23 mouse cellular contexts compared by ENCODE assay signal in the genomic region with DNA sequence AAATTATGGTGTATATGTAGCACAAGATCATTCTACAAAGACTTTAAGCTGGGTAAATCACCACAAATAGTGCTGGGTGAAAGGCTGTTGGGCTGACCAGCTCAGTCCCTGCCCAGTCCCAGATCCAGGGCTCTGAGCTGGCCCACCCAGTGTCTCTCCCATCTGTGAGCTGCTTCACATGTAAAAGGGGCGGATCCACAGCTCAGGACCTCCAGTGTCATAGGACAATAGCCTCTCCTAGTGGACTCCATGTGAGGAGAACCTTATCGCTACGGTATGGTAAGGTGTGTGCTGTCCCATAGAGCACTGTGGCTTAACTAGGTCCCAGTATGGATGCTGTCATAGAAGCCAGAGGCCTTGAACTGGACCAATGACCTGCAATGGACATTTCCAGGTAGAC. TPM values are rescaled to one million over a fixed set of nuclear protein-coding genes. Genes with fewer than 3 reads are reported as not detected.
DNase-seq lines count a peak whose midpoint lies in the region; ATAC-seq and TF ChIP-seq lines count a peak whose summit lies in the region.
"Had no signal": no experiment of that assay in that cellular context is flagged by ENCODE, and none has a peak within 500 bp of the region (broad histone marks: within the 10 kb centered on the region; RNA-seq: fewer than 3 reads in every experiment).

No protein-coding gene starts in this region.

- no peaks in the 10 kb centered on the region for H3K27me3 ChIP-seq in hindbrain, embryonic 15.5 days
- H3K27me3 ChIP-seq in hindbrain, embryonic 16.5 days (replicated peaks; ENCODE audit: control insufficient read depth, insufficient read depth, low read length) = no peaks in the 10 kb centered on the region
- H3K27me3 ChIP-seq in midbrain, embryonic 11.5 days (ENCODE audit: control insufficient read depth, insufficient read depth, low read length) = no peaks in the 10 kb centered on the region
- no peaks in the 10 kb centered on the region for H3K27me3 ChIP-seq in midbrain, postnatal 0 days (ENCODE audit: insufficient read depth, low read length)
- H3K27me3 ChIP-seq in midbrain, embryonic 15.5 days (replicated peaks) = no peaks in the 10 kb centered on the region
- H3K27me3 ChIP-seq in stomach, postnatal 0 days (ENCODE audit: control insufficient read depth, insufficient read depth, low read length) = no peaks in the 10 kb centered on the region
- H3K27me3 ChIP-seq: embryonic facial prominence, embryonic 13.5 days; forebrain, embryonic 15.5 days had no signal

- H3K9ac ChIP-seq in hindbrain, embryonic 15.5 days = no peak overlapping the region
- H3K9ac ChIP-seq in hindbrain, embryonic 16.5 days (ENCODE audit: low read depth, low read length) = no peak overlapping the region
- no peak overlapping the region for H3K9ac ChIP-seq in midbrain, embryonic 11.5 days (ENCODE audit: low read length)
- no peak overlapping the region for H3K9ac ChIP-seq in midbrain, postnatal 0 days (replicated peaks; ENCODE audit: low read length, poor library complexity, severe bottlenecking)
- H3K9ac ChIP-seq in midbrain, embryonic 15.5 days = no peak overlapping the region
- no peak overlapping the region for H3K9ac ChIP-seq in stomach, postnatal 0 days (ENCODE audit: low read length)
- H3K9ac ChIP-seq: embryonic facial prominence, embryonic 13.5 days; forebrain, embryonic 15.5 days had no signal

- H3K9me3 ChIP-seq in hindbrain, embryonic 15.5 days = no peaks in the 10 kb centered on the region
- H3K9me3 ChIP-seq in hindbrain, embryonic 16.5 days (ENCODE audit: control insufficient read depth, low read length) = no peaks in the 10 kb centered on the region
- H3K9me3 ChIP-seq in midbrain, embryonic 11.5 days (ENCODE audit: control insufficient read depth, low read length) = no peaks in the 10 kb centered on the region
- H3K9me3 ChIP-seq in midbrain, postnatal 0 days (ENCODE audit: low read length) = no peaks in the 10 kb centered on the region
- no peaks in the 10 kb centered on the region for H3K9me3 ChIP-seq in midbrain, embryonic 15.5 days
- H3K9me3 ChIP-seq in stomach, postnatal 0 days (ENCODE audit: control insufficient read depth, low read length) = no peaks in the 10 kb centered on the region
- H3K9me3 ChIP-seq: embryonic facial prominence, embryonic 13.5 days; forebrain, embryonic 15.5 days; G1E; heart, embryonic 10.5 days had no signal

- peak overlapping the region; percentile 28; the same call in 1 of the 2 replicates for H3K4me2 ChIP-seq in hindbrain, embryonic 15.5 days
- no peak overlapping the region for H3K4me2 ChIP-seq in hindbrain, embryonic 16.5 days (ENCODE audit: low read length)
- no peak overlapping the region for H3K4me2 ChIP-seq in midbrain, embryonic 11.5 days
- no peak overlapping the region for H3K4me2 ChIP-seq in midbrain, postnatal 0 days (ENCODE audit: low read depth, low read length, poor library complexity, severe bottlenecking)
- peak overlapping the region; percentile 15; the same call in 1 of the 2 replicates for H3K4me2 ChIP-seq in midbrain, embryonic 15.5 days
- no peak overlapping the region for H3K4me2 ChIP-seq in stomach, postnatal 0 days (replicated peaks; ENCODE audit: low read depth)
- H3K4me2 ChIP-seq: embryonic facial prominence, embryonic 13.5 days had no signal

- no peak for ATAC-seq in hindbrain, embryonic 15.5 days (ENCODE audit: low FRiP score, low read depth)
- ATAC-seq in hindbrain, embryonic 16.5 days = no peak
- no peak for ATAC-seq in midbrain, embryonic 11.5 days (ENCODE audit: low FRiP score)
- ATAC-seq in midbrain, postnatal 0 days (ENCODE audit: low FRiP score) = no peak
- no peak for ATAC-seq in midbrain, embryonic 15.5 days (replicated peaks)
- no peak for ATAC-seq in stomach, postnatal 0 days (ENCODE audit: low FRiP score, low TSS enrichment)
- ATAC-seq: CD4-positive, CD25-positive, alpha-beta regulatory T cell, adult 4 months; forebrain, embryonic 15.5 days; inflammation-experienced regulatory T-cells, adult 6 months had no signal

- peaks cover 31% of the 10 kb centered on the region for H3K4me1 ChIP-seq in hindbrain, embryonic 15.5 days (replicated peaks)
- peaks cover 17% of the 10 kb centered on the region for H3K4me1 ChIP-seq in hindbrain, embryonic 16.5 days (ENCODE audit: control insufficient read depth, insufficient read depth, low read depth, low read length)
- H3K4me1 ChIP-seq in midbrain, embryonic 11.5 days (ENCODE audit: control insufficient read depth, insufficient read depth, low read length) = peaks cover 12% of the 10 kb centered on the region; the same call in 1 of the 2 replicates
- peaks cover 7% of the 10 kb centered on the region; the same call in 1 of the 2 replicates for H3K4me1 ChIP-seq in midbrain, postnatal 0 days (ENCODE audit: insufficient read depth, low read length)
- H3K4me1 ChIP-seq in midbrain, embryonic 15.5 days = peaks cover 43% of the 10 kb centered on the region
- H3K4me1 ChIP-seq in stomach, postnatal 0 days (replicated peaks; ENCODE audit: control insufficient read depth, insufficient read depth) = no peaks in the 10 kb centered on the region

- no peaks in the 10 kb centered on the region for H3K36me3 ChIP-seq in hindbrain, embryonic 15.5 days
- no peaks in the 10 kb centered on the region for H3K36me3 ChIP-seq in hindbrain, embryonic 16.5 days (ENCODE audit: control insufficient read depth, insufficient read depth, low read length)
- H3K36me3 ChIP-seq in midbrain, embryonic 11.5 days (ENCODE audit: control insufficient read depth, insufficient read depth, low read length) = no peaks in the 10 kb centered on the region
- H3K36me3 ChIP-seq in midbrain, postnatal 0 days (ENCODE audit: insufficient read depth, low read length) = no peaks in the 10 kb centered on the region
- no peaks in the 10 kb centered on the region for H3K36me3 ChIP-seq in midbrain, embryonic 15.5 days (replicated peaks)
- H3K36me3 ChIP-seq in stomach, postnatal 0 days (ENCODE audit: control insufficient read depth, insufficient read depth, low read length) = no peaks in the 10 kb centered on the region
- H3K36me3 ChIP-seq: forebrain, embryonic 15.5 days; heart, embryonic 10.5 days had no signal

- peak; percentile 16 to 26 for DNase-seq in cerebellum, postnatal 10 days
- no peak for DNase-seq in cerebellum, adult 18-20 months
- peak; percentile 84 for DNase-seq in midbrain, embryonic 11.5 days (ENCODE audit: low spot score, missing footprints)
- no peak for DNase-seq in midbrain, postnatal 0 days (ENCODE audit: low spot score)
- no peak for DNase-seq in stomach, postnatal 0 days (ENCODE audit: low spot score)
- DNase-seq: adrenal gland, postnatal 10 days; B cell, adult 2 months; cerebellum, adult 11 months; cerebellum, adult 9-10 months; cerebellum, postnatal 36 days; gastrocnemius, postnatal 10 days; heart, adult 18-20 months; heart, postnatal 10 days; heart, postnatal 4 days had no signal

- H3K27ac ChIP-seq in hindbrain, embryonic 15.5 days (replicated peaks) = no peak overlapping the region
- no peak overlapping the region for H3K27ac ChIP-seq in hindbrain, embryonic 16.5 days (ENCODE audit: low read depth, low read length)
- no peak overlapping the region for H3K27ac ChIP-seq in midbrain, embryonic 11.5 days (ENCODE audit: low read depth, low read length)
- H3K27ac ChIP-seq in midbrain, postnatal 0 days (ENCODE audit: low read depth, low read length) = no peak overlapping the region
- H3K27ac ChIP-seq in midbrain, embryonic 15.5 days = no peak overlapping the region
- no peak overlapping the region for H3K27ac ChIP-seq in stomach, postnatal 0 days (replicated peaks)
- H3K27ac ChIP-seq: embryonic facial prominence, embryonic 13.5 days; forebrain, embryonic 15.5 days; heart, embryonic 10.5 days had no signal

- 80% methylated on average over 3 of the region's 3 CpGs for WGBS in hindbrain, embryonic 15.5 days
- WGBS in hindbrain, embryonic 16.5 days = 87% methylated on average over 3 of the region's 3 CpGs
- 85% methylated on average over 3 of the region's 3 CpGs for WGBS in midbrain, embryonic 11.5 days
- WGBS in midbrain, postnatal 0 days = 91% methylated on average over 3 of the region's 3 CpGs
- 89% methylated on average over 3 of the region's 3 CpGs for WGBS in midbrain, embryonic 15.5 days
- 84% methylated on average over 3 of the region's 3 CpGs for WGBS in stomach, postnatal 0 days

- no peak for TF ChIP-seq CTCF in midbrain, postnatal 0 days (IDR thresholded peaks at IDR 0.05)
- no peak; the same call in 1 of the 2 replicates for TF ChIP-seq CTCF in stomach, postnatal 0 days (IDR thresholded peaks at IDR 0.05; ENCODE audit: low read depth)

- TF ChIP-seq EP300 in stomach, postnatal 0 days (optimal IDR thresholded peaks at IDR 0.05) = no peak

- no peak overlapping the region for H3K4me3 ChIP-seq in hindbrain, embryonic 15.5 days
- H3K4me3 ChIP-seq in hindbrain, embryonic 16.5 days (ENCODE audit: low read length) = no peak overlapping the region
- H3K4me3 ChIP-seq in midbrain, embryonic 11.5 days (ENCODE audit: low read depth, low read length) = no peak overlapping the region
- no peak overlapping the region for H3K4me3 ChIP-seq in midbrain, postnatal 0 days (ENCODE audit: low read depth, low read length)
- no peak overlapping the region for H3K4me3 ChIP-seq in midbrain, embryonic 15.5 days
- H3K4me3 ChIP-seq in stomach, postnatal 0 days (ENCODE audit: low read depth, low read length) = no peak overlapping the region
- H3K4me3 ChIP-seq: embryonic facial prominence, embryonic 13.5 days; heart, embryonic 10.5 days had no signal

RNA-seq across cellular contexts. Expression of a gene that starts 3.8 kb away (rescaled TPM):
- polyA plus RNA-seq in hindbrain, embryonic 15.5 days (2015; fragmentation: Nextera tagmentation; extraction: Ambion mirVana) = 316 and 323 TPM in 2 replicates
- polyA plus RNA-seq in hindbrain, embryonic 16.5 days (2015; fragmentation: Nextera tagmentation; extraction: Ambion mirVana) = 282 and 289 TPM in 2 replicates
- polyA plus RNA-seq in midbrain, embryonic 11.5 days (2014; fragmentation: Nextera tagmentation; extraction: Ambion mirVana) = 149 and 172 TPM in 2 replicates
- 43.6 and 81.4 TPM in 2 replicates for total RNA-seq in midbrain, postnatal 0 days (2014; rRNA removed)
- 247 and 284 TPM in 2 replicates for polyA plus RNA-seq in midbrain, postnatal 0 days (2015; fragmentation: Nextera tagmentation; extraction: Ambion mirVana)
- polyA plus RNA-seq in midbrain, embryonic 15.5 days (2015; fragmentation: Nextera tagmentation; extraction: Ambion mirVana) = 406 and 434 TPM in 2 replicates
- polyA plus RNA-seq in stomach, postnatal 0 days (2015; fragmentation: Nextera tagmentation; extraction: Ambion mirVana) = 103 and 104 TPM in 2 replicates

RNA-seq across cellular contexts. Expression of a gene that starts 37.9 kb away (rescaled TPM):
- polyA plus RNA-seq in hindbrain, embryonic 15.5 days (2015; fragmentation: Nextera tagmentation; extraction: Ambion mirVana) = 5.5 and 6.8 TPM in 2 replicates
- 6.1 and 6.7 TPM in 2 replicates for polyA plus RNA-seq in hindbrain, embryonic 16.5 days (2015; fragmentation: Nextera tagmentation; extraction: Ambion mirVana)
- polyA plus RNA-seq in midbrain, embryonic 11.5 days (2014; fragmentation: Nextera tagmentation; extraction: Ambion mirVana) = 10.4 and 12.2 TPM in 2 replicates
- 4.9 and 5.3 TPM in 2 replicates for total RNA-seq in midbrain, postnatal 0 days (2014; rRNA removed)
- 3.7 and 4.2 TPM in 2 replicates for polyA plus RNA-seq in midbrain, postnatal 0 days (2015; fragmentation: Nextera tagmentation; extraction: Ambion mirVana)
- polyA plus RNA-seq in midbrain, embryonic 15.5 days (2015; fragmentation: Nextera tagmentation; extraction: Ambion mirVana) = 5.9 and 6.3 TPM in 2 replicates
- 4.1 and 4.9 TPM in 2 replicates for polyA plus RNA-seq in stomach, postnatal 0 days (2015; fragmentation: Nextera tagmentation; extraction: Ambion mirVana)

Comparison
In these comparisons a context has a peak if more than half of its experiments do, and no peak if none do; other contexts are left out.
1. DNase-seq: peak in cerebellum, postnatal 10 days (2 of 2) and midbrain, embryonic 11.5 days (single experiment); none in cerebellum, adult 18-20 months (0 of 2), midbrain, postnatal 0 days (single experiment) and stomach, postnatal 0 days (single experiment).
2. H3K4me2 ChIP-seq: peak in hindbrain, embryonic 15.5 days (single experiment) and midbrain, embryonic 15.5 days (single experiment); none in hindbrain, embryonic 16.5 days (single experiment), midbrain, embryonic 11.5 days (single experiment), midbrain, postnatal 0 days (single experiment) and stomach, postnatal 0 days (single experiment).